Mouse (Mus musculus): Measurements from ENCODE around the gene Tdp1.

The Tdp1 gene

DNA sequence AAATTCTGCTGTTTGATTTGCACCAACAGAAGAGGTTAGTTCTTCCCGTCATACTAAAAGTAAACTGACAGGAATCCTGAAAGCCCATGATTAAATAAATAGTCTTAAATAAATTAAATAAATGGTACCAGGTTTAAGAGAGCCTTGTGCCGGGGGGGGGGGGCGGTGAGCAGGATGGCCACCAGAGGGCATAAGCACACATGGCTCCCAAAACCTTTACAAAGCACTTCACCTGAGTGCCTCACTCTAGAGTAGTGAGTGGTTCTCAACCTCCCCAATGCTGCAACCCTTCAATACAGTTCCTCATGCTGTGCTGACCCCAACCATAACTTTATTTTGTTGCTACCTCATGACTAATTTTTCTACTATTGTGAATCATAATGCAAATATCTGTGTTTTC lies 15.7 kb downstream of the Tdp1 start:
- no peak for DNase-seq

GRCm38 (mm10) chr12:99901973-99902866 lies 17.9 kb downstream of the Tdp1 start:
- no peak for DNase-seq

- DNase-seq = no peak
These were observed 18.6 kb downstream of the Tdp1 start for GRCm38 (mm10) chr12:99902867-99903370.

GRCm38 (mm10) chr12:99904537-99904936 lies 20.2 kb downstream of the Tdp1 start:
- no peak for DNase-seq

DNA sequence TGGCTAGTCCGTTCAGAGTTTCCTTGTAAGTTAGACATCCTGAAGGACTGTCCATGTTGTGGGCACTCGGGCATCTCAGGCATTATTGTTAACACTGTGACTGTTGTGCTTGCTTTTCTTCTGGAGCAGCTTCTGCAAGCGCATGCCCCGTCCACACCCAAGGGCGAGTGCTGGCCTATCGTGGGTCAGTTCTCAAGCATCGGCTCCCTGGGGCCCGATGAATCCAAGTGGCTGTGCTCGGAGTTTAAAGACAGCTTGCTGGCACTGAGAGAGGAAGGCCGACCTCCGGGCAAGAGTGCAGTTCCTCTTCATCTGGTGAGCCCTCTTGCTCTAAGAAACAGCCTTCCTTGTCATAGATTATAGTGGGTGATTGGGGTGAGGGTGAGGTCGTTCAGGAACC lies 27.1 kb downstream of the Tdp1 start:
- DNase-seq = no peak

DNA sequence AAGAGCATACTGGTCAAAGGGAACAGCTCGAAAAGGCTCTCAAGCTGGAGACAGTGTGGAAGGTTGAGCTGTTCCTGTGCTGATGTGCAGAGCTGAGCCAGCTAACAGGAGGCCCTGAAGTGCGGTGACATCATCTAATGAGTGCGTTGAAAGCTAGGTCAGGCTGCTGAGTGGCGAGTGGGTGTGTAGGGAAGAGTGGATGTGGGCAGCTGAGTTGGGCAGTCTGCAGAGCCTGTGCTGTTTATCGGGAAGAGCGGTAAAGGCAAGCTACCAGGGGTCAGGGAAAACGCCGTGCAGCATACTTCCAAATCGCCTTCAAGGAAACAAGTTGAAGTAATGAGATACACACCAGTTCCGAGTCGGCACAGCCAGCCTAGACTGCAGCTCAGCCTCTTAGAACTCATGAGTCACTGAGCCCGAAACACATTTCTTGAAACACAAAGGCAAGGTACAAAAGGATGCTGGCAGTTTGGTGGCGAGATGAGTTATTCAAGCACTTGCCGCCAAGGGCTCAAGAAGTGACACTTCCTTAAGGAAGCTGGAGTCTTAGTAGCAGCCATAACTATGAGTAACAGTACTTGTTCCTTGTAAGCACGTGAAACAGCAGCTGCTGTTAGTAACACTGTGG lies 33.6 kb downstream of the Tdp1 start:
- no peak for DNase-seq

GRCm38 (mm10) chr12:99919636-99920035 lies 35.3 kb downstream of the Tdp1 start:
- no peak for DNase-seq

DNA sequence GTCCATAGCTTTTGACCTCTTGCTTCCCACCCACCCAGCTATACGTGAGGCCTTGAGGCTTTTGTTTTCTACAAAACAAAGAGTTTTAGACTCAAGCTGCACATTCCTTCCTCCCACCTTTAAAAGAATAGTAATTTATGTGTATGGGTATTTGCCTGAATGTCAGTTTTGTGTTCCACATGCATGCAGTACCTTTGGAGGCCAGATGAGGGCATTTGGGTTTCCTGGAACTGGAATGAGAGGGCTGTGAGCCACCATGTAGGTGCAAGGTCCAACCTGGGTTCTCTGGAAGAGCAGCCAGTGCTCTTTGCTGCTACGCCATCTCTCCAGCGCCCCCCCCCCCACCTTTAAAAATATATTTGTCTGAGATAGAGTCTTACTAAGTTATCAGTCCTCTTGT lies 36.7 kb downstream of the Tdp1 start:
- DNase-seq = no peak

GRCm38 (mm10) chr12:99923131-99923606 lies 38.9 kb downstream of the Tdp1 start:
- DNase-seq = no peak

DNA sequence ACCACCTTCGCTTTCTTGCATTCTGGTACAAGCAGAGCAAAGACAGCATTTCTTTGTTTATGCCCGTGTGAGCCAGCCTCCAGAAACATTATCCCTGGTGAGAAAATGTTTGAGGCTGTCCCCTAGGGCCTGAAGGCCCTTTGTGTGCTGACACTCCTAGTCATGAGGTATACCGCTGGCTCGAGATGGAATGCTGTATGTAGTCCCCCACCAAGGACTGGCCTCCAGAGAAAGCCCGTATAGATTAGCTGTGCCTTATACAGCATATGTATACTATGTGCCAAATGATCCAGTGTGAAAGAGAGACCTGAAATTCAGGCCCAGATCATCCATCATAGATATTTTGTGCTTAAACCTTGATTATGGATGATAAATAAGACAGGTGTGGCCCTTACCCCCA lies 39.4 kb downstream of the Tdp1 start:
- DNase-seq = no peak

GRCm38 (mm10) chr12:99928311-99928710 lies 44.0 kb downstream of the Tdp1 start:
- no peak for DNase-seq

DNA sequence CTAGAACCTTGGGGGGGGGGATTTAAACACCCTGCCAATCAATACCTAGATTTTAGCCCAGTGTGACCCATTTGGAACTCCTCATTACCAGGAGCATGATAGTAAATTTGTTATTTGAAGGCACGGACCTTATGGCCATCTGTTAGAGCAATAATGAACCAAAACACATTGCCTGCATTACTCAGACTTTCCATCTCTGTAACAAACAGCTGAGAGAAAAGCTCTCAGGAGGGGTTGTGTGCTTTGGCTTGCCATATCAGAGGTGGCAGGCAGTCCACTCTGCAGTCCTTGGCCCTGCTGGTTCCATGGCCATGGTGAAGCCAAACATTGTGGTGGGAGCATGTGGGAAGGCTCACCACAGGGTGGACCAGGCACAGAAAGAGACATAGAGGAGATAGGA lies 44.8 kb downstream of the Tdp1 start:
- no peak for DNase-seq

- no peak for DNase-seq
These were observed 47.9 kb downstream of the Tdp1 start for GRCm38 (mm10) chr12:99932245-99932644.

DNA sequence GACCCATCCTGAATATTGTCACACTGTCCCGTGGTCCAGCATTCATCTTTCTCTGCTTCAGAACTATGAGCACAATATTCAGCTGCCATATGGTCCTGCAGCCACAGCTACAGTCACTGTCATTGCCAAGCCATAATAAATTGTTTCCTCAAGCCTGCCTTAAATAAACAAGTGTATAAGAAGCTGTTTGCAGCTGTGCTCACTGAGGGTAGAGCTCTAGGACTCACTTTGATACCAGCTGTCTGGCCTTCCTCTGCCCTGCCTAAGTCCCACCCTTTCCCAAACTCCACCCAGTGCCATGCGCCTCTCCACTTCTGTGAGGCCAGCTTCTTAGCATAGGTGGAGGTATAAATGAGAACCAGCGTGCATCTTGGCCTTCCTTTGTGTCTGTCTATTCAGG lies 49.3 kb downstream of the Tdp1 start:
- no peak for DNase-seq

DNA sequence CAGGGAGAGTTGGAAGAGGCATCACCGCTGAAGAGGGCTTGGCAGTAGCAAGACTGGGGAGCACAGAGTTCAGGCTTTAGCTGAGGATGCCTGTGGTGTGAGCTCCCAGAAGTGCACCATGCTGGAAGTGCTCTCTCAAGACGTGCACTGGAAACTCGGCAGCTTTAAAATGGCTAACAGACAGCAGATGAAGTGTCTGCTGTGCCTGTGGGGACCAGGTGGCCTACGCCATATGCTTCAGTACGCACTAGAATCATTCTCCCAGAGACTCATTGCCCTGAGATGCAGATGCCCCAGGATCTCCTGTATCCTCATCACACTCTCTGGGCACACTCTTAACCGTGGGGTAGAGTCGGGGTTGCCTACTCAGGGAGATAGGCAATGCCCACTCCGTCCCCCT lies 51.1 kb downstream of the Tdp1 start:
- DNase-seq = no peak

DNA sequence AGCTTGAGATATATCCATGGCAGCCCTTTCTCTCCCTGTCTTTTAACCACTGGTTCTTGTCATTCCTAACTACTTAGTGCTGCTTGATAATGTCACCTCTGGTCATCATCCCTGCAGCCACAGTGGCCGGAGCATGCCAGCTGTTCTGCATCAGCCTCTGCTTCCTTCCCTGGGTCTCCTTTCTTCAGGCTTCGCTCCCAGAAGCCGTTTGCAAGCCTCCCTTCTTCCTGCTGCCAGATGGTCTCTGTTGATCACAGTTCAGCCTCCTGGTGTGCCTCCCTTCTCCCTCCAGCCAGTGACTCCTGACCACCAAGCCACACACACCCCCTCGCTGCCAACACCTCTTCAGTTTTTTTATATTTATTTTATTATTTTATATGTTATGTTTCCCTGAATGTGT lies 54.2 kb downstream of the Tdp1 start:
- DNase-seq = no peak

DNA sequence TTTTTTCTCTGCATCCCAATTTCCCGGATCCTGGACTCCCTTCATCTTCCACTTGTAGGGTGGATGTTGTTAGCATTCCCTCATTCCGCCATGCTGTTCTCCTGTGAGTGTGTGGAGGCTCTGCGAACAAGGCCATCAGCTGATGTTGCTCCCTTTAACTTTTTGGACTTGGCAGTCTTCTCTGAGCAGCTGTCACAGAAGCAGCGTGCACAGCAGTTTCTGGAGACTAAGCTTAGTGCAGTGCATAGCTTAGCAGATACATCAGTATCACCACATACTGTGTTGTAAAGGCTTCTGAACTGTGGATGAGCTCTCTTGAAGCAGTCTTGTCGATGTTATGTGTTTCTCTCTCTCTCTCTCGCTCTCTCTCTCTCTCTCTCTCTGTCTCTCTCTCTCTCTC lies 54.9 kb downstream of the Tdp1 start:
- DNase-seq = no peak

DNA sequence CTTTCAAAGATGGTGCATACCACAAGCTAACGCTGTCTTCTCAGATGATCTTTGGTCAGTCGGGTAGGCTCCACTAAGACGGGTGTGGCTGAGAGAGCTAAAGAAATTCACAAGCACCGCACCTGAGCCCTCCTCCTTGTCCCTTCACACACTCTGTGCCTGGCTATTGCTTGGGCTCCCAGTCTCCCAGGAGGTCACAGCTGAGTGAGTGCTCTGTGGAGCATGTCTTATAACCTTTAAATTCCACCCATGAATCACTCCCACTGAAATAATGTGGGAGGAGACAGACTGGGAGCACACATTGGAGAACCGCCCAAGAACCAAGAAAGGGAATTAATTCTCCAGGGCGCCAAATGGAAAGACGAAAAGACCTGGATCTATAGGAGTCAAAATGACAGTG lies 56.4 kb downstream of the Tdp1 start:
- DNase-seq = no peak

- DNase-seq = no peak
These were observed 58.1 kb downstream of the Tdp1 start for GRCm38 (mm10) chr12:99942441-99942840.

DNA sequence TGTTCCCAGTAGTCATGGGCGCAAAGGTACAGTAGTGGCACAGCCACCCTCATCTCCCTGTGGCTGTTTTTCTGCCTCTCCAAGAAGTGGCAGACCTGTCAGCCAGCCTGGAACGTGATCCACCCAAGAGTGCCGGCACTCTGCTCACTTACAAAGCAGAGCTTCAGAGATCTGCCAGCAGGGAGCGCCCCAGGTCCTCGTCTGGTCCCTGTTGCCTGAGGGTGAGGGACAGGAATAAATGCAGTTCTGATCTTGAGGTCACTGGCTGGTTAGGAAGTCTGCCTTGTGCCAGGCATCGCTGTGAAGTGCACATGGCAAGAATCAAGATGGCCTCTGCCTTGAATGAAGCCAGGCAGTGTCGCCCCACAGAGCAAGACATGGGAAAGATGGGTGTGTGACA lies 68.6 kb downstream of the Tdp1 start:
- DNase-seq = peak; percentile 35

DNA sequence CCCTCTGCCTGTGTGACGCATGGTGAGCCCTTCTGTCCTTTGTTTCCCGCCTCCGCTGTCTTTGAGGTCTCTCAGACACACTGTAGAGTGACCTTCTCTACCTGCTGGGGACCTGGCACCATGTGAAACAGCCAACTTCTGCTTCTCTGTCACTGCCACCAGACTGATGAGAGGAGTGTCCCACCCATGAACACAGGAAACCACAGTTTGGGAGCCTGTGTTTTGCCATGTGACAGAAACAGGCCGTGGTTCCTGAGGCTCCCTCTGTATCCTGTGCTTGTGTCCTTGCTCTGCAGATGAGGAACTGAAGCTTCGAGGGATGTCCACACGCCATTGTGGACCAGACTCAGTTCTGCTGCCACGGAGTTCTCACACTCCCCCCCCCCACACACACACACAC lies 72.1 kb downstream of the Tdp1 start:
- no peak for DNase-seq

GRCm38 (mm10) chr12:99958068-99959060 lies 74.0 kb downstream of the Tdp1 start:
- DNase-seq = no peak

GRCm38 (mm10) chr12:99959291-99959690 lies 75.0 kb downstream of the Tdp1 start:
- no peak for DNase-seq

Data from cerebellum, adult 11-12 months (tissue).